Mouse (Mus musculus): Measurements from ENCODE around the gene Cpt1b. TPM values are rescaled to one million over a fixed set of nuclear protein-coding genes. Genes with fewer than 3 reads are reported as not detected.
A peak's percentile ranks its signal among the peaks of the same experiment; 100 is the strongest.

Cpt1b gene
- 3.7 and 4.5 TPM in 2 replicates for polyA plus RNA-seq (2015; fragmentation: Nextera tagmentation; extraction: Ambion mirVana)

- no peak within 1 kb of the TSS for H3K27ac ChIP-seq (ENCODE audit: low read length)
These were observed at the start of gene Cpt1b for GRCm38 (mm10) chr15:89425711-89426121. TSS of gene Cpt1b (minus strand) at chr15:89425863.

GRCm38 (mm10) chr15:89475293-89475600 is 49.6 kb upstream of the Cpt1b start:
- Histone ChIP-seq H3K4me1 (ENCODE audit: control insufficient read depth, low read depth, low read length) (peaks cover 12% of the 10 kb centered on the region), H3K36me3 (ENCODE audit: control insufficient read depth, insufficient read depth) (no peaks in the 10 kb centered on the region), H3K4me2 (ENCODE audit: low read depth, low read length) (peak overlapping the region; percentile 81; the same call in 1 of the 2 replicates), H3K4me3 (ENCODE audit: low read depth, low read length) (peak overlapping the region; percentile 67; the same call in 1 of the 2 replicates), H3K9me3 (replicated peaks; ENCODE audit: control insufficient read depth, low read length) (no peaks in the 10 kb centered on the region), H3K27ac (ENCODE audit: low read length) (no peak overlapping the region), H3K27me3 (ENCODE audit: control insufficient read depth, insufficient read depth, low read depth, low read length) (no peaks in the 10 kb centered on the region), H3K9ac (ENCODE audit: low read depth, low read length) (no peak overlapping the region; the same call in 1 of the 2 replicates)
- WGBS (ENCODE audit: insufficient replicate concordance), result 42% methylated on average over 7 of the region's 7 CpGs
- no peak for ATAC-seq (ENCODE audit: low read depth)

More at GRCm38 (mm10) chr15:89425711-89426121, at the start of gene Cpt1b:
- H3K4me2 ChIP-seq (ENCODE audit: low read depth, low read length), result peak within 1 kb of the TSS; percentile 36
- H3K9ac ChIP-seq (ENCODE audit: low read depth, low read length), result no peak within 1 kb of the TSS
- H3K4me1 ChIP-seq (ENCODE audit: control insufficient read depth, low read depth, low read length), result peaks cover 7% of the 10 kb centered on the region
- H3K36me3 ChIP-seq (ENCODE audit: control insufficient read depth, insufficient read depth), result no peaks in the 10 kb centered on the region; the same call in 1 of the 2 replicates
- H3K4me3 ChIP-seq (ENCODE audit: low read depth, low read length), result peak within 1 kb of the TSS; percentile 25; the same call in 1 of the 2 replicates
- no peaks in the 10 kb centered on the region for H3K9me3 ChIP-seq (replicated peaks; ENCODE audit: control insufficient read depth, low read length)
- no peak for ATAC-seq (ENCODE audit: low read depth)
- H3K27me3 ChIP-seq (ENCODE audit: control insufficient read depth, insufficient read depth, low read depth, low read length), result no peaks in the 10 kb centered on the region
- 62% methylated on average over 6 of the region's 6 CpGs for WGBS (ENCODE audit: insufficient replicate concordance)

DNA sequence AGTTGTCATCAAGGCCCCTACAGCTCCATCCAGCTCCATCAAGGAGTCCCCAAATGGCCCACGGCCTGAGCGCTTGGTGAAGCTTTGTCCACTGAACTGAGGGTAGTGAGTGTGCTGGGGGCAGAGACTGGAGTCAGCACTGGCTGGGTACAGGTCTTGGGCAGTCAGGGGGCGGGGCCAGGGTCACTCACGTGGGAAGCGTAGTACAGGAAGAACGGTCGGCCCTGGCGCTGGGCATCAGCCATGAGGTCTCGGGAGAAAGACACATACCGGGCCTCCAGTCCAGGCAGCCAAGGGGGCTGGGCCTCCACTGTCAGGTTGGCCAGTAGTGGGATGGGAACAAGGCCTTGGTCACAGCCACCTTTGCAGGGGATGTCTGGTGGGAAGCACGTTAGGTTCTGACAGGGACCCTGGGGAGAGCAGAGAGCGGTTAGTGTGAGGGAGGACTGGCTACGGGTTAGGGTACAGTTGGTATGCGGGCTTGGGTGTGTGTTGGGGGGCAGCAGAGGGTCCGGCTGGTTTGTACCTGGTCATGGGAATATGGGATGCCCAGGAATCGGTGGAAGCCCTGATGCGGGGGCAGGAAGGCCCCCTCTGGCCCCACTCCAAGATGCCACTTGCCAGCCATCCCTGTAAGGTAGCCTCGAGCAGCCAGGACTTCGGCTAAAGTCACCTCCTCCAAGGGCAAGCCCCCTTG is 49.1 kb upstream of the Cpt1b start:
- H3K4me2 ChIP-seq (ENCODE audit: low read depth, low read length), result no peak overlapping the region
- no peaks in the 10 kb centered on the region for H3K27me3 ChIP-seq (ENCODE audit: control insufficient read depth, insufficient read depth, low read depth, low read length)
- no peaks in the 10 kb centered on the region for H3K9me3 ChIP-seq (replicated peaks; ENCODE audit: control insufficient read depth, low read length)
- no peak overlapping the region for H3K9ac ChIP-seq (ENCODE audit: low read depth, low read length)
- H3K27ac ChIP-seq (ENCODE audit: low read length), result no peak overlapping the region
- H3K4me3 ChIP-seq (ENCODE audit: low read depth, low read length), result no peak overlapping the region
- H3K36me3 ChIP-seq (ENCODE audit: control insufficient read depth, insufficient read depth), result no peaks in the 10 kb centered on the region
- ATAC-seq (ENCODE audit: low read depth), result no peak
- 82% methylated on average over 19 of the region's 19 CpGs for WGBS (ENCODE audit: insufficient replicate concordance)
- peaks cover 12% of the 10 kb centered on the region for H3K4me1 ChIP-seq (ENCODE audit: control insufficient read depth, low read depth, low read length)

GRCm38 (mm10) chr15:89473921-89474320 is 48.3 kb upstream of the Cpt1b start:
- no peaks in the 10 kb centered on the region for H3K36me3 ChIP-seq (ENCODE audit: control insufficient read depth, insufficient read depth)
- no peaks in the 10 kb centered on the region for H3K9me3 ChIP-seq (replicated peaks; ENCODE audit: control insufficient read depth, low read length)
- peaks cover 12% of the 10 kb centered on the region for H3K4me1 ChIP-seq (ENCODE audit: control insufficient read depth, low read depth, low read length)
- no peak overlapping the region for H3K4me3 ChIP-seq (ENCODE audit: low read depth, low read length)
- H3K27me3 ChIP-seq (ENCODE audit: control insufficient read depth, insufficient read depth, low read depth, low read length), result no peaks in the 10 kb centered on the region
- H3K4me2 ChIP-seq (ENCODE audit: low read depth, low read length), result no peak overlapping the region
- no peak overlapping the region for H3K27ac ChIP-seq (ENCODE audit: low read length)
- H3K9ac ChIP-seq (ENCODE audit: low read depth, low read length), result no peak overlapping the region
- ATAC-seq (ENCODE audit: low read depth), result no peak
- WGBS (ENCODE audit: insufficient replicate concordance), result 89% methylated on average over 8 of the region's 8 CpGs

- no peaks in the 10 kb centered on the region for H3K9me3 ChIP-seq (replicated peaks; ENCODE audit: control insufficient read depth, low read length)
- no peak overlapping the region for H3K4me2 ChIP-seq (ENCODE audit: low read depth, low read length)
- 73% methylated on average over 9 of the region's 9 CpGs for WGBS (ENCODE audit: insufficient replicate concordance)
- no peaks in the 10 kb centered on the region for H3K36me3 ChIP-seq (ENCODE audit: control insufficient read depth, insufficient read depth)
- no peak for ATAC-seq (ENCODE audit: low read depth)
- no peak overlapping the region for H3K27ac ChIP-seq (ENCODE audit: low read length)
- H3K4me3 ChIP-seq (ENCODE audit: low read depth, low read length), result no peak overlapping the region
- H3K9ac ChIP-seq (ENCODE audit: low read depth, low read length), result no peak overlapping the region
- peaks cover 12% of the 10 kb centered on the region for H3K4me1 ChIP-seq (ENCODE audit: control insufficient read depth, low read depth, low read length)
- H3K27me3 ChIP-seq (ENCODE audit: control insufficient read depth, insufficient read depth, low read depth, low read length), result no peaks in the 10 kb centered on the region
These were observed 47.7 kb upstream of the Cpt1b start for GRCm38 (mm10) chr15:89473370-89473769.

GRCm38 (mm10) chr15:89471476-89471875 is 45.8 kb upstream of the Cpt1b start:
- Histone ChIP-seq H3K27ac (ENCODE audit: low read length) (no peak overlapping the region), H3K9me3 (replicated peaks; ENCODE audit: control insufficient read depth, low read length) (no peaks in the 10 kb centered on the region), H3K27me3 (ENCODE audit: control insufficient read depth, insufficient read depth, low read depth, low read length) (no peaks in the 10 kb centered on the region), H3K9ac (ENCODE audit: low read depth, low read length) (no peak overlapping the region), H3K36me3 (ENCODE audit: control insufficient read depth, insufficient read depth) (no peaks in the 10 kb centered on the region), H3K4me3 (ENCODE audit: low read depth, low read length) (no peak overlapping the region), H3K4me1 (ENCODE audit: control insufficient read depth, low read depth, low read length) (peaks cover 10% of the 10 kb centered on the region), H3K4me2 (ENCODE audit: low read depth, low read length) (no peak overlapping the region)
- WGBS (ENCODE audit: insufficient replicate concordance), result 80% methylated on average over 4 of the region's 4 CpGs
- ATAC-seq (ENCODE audit: low read depth), result no peak

- Histone ChIP-seq H3K4me1 (ENCODE audit: control insufficient read depth, low read depth, low read length) (no peaks in the 10 kb centered on the region), H3K4me3 (ENCODE audit: low read depth, low read length) (no peak overlapping the region), H3K4me2 (ENCODE audit: low read depth, low read length) (no peak overlapping the region), H3K36me3 (ENCODE audit: control insufficient read depth, insufficient read depth) (no peaks in the 10 kb centered on the region), H3K27ac (ENCODE audit: low read length) (no peak overlapping the region), H3K9me3 (replicated peaks; ENCODE audit: control insufficient read depth, low read length) (no peaks in the 10 kb centered on the region), H3K27me3 (ENCODE audit: control insufficient read depth, insufficient read depth, low read depth, low read length) (no peaks in the 10 kb centered on the region), H3K9ac (ENCODE audit: low read depth, low read length) (no peak overlapping the region)
- 31% methylated on average over 2 of the region's 2 CpGs for WGBS (ENCODE audit: insufficient replicate concordance)
- ATAC-seq (ENCODE audit: low read depth), result no peak
These were observed 42.9 kb upstream of the Cpt1b start for GRCm38 (mm10) chr15:89468577-89468976.

GRCm38 (mm10) chr15:89465052-89465451 is 39.4 kb upstream of the Cpt1b start:
- Histone ChIP-seq H3K9ac (ENCODE audit: low read depth, low read length) (no peak overlapping the region), H3K4me3 (ENCODE audit: low read depth, low read length) (no peak overlapping the region), H3K4me2 (ENCODE audit: low read depth, low read length) (no peak overlapping the region), H3K27me3 (ENCODE audit: control insufficient read depth, insufficient read depth, low read depth, low read length) (no peaks in the 10 kb centered on the region), H3K9me3 (replicated peaks; ENCODE audit: control insufficient read depth, low read length) (no peaks in the 10 kb centered on the region), H3K36me3 (ENCODE audit: control insufficient read depth, insufficient read depth) (no peaks in the 10 kb centered on the region), H3K27ac (ENCODE audit: low read length) (no peak overlapping the region), H3K4me1 (ENCODE audit: control insufficient read depth, low read depth, low read length) (no peaks in the 10 kb centered on the region)
- ATAC-seq (ENCODE audit: low read depth), result no peak
- 16% methylated on average over 1 of the region's 1 CpGs for WGBS (ENCODE audit: insufficient replicate concordance)

DNA sequence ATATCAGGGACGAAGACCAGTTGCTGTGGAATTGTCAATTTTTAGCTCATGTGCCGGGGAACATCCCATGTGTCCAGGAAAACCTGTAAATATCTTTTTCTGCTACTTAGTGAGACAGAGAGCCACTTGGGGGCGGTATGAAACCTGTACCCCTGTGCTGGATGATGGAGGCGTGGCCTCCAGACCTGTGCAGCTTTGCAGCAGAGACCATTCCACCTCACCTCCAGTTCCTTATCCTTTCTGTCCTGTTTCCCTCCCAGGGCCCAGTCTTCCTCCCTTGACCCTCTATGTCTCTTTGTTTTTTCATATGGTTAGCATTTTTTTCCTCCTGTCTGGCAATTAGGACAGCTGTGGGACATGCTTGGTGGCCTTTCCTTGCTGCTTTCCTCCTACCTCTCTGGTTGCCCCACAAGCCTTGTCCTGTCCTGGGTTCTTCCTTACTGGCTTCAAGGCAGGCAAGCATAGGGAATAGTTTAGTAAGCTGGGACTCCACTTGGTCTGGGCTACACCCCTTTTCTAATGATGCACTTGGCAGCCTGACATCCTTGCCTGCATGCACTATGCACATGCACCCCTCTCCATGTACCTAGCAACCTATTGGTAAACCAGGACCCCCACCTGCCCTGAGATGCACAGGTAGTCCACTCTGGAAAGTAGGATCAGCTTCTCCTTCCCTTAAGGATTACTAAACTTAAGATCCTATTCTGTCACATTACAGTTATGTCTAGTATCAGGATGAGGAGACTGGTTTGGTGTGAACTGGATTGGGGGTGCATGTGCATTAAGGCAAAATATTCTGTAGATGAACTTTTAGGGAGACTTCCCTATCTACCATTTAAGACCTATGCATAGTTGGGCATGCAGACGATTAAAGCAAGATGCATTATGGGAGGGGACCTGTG is 37.9 kb upstream of the Cpt1b start:
- Histone ChIP-seq H3K9me3 (replicated peaks; ENCODE audit: control insufficient read depth, low read length) (no peaks in the 10 kb centered on the region), H3K9ac (ENCODE audit: low read depth, low read length) (no peak overlapping the region), H3K4me1 (ENCODE audit: control insufficient read depth, low read depth, low read length) (no peaks in the 10 kb centered on the region), H3K4me2 (ENCODE audit: low read depth, low read length) (no peak overlapping the region), H3K27me3 (ENCODE audit: control insufficient read depth, insufficient read depth, low read depth, low read length) (peaks cover 4% of the 10 kb centered on the region), H3K4me3 (ENCODE audit: low read depth, low read length) (no peak overlapping the region), H3K27ac (ENCODE audit: low read length) (no peak overlapping the region), H3K36me3 (ENCODE audit: control insufficient read depth, insufficient read depth) (no peaks in the 10 kb centered on the region)
- WGBS (ENCODE audit: insufficient replicate concordance), result 27% methylated on average over 5 of the region's 5 CpGs
- no peak for ATAC-seq (ENCODE audit: low read depth)

Measured in liver, embryonic 16.5 days (tissue).